Mouse (Mus musculus) MEL-GATA-1-ER (cell line): ENCODE results near the gene Hamp2.
"Not testable (repeated sequence)": the region's sequence is repeated elsewhere in the genome, so short reads cannot be mapped to it uniquely, and the experiment has no call there.

Source experiments
- DNase-seq: peaks from one replicate; pipeline ENCODE4 v3.0.0-alpha.2; 2012; ENCODE audit warnings: low read depth; ENCODE audit errors: extremely low read depth

The Hamp2 gene

DNA sequence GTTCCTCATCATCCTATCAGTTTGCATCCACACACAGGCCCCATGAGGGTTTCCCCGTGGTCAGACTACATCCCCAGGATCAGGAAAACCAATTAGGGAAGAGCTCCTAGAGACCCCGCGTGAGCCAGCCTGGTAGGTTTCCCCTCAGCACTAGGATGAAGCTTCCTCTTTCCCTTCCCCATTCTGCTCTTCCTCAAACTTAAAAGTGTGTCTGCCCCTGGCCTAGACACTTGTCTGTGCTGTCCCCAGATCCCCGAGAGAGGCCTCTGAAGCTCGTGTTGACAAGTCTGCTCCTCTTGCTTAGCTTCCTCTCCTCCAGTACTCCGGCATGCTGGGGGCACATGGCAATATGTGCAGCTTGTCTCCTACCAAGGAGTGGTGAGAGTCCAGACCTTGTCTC is 29.0 kb upstream of the Hamp2 start:
- peak; percentile 20 for DNase-seq

- no peak for DNase-seq
Measured at GRCm38 (mm10) chr7:30952441-30953265, 28.2 kb upstream of the Hamp2 start.

GRCm38 (mm10) chr7:30949902-30950301 is 25.4 kb upstream of the Hamp2 start:
- not testable (repeated sequence) for DNase-seq

- no peak for DNase-seq
Measured at GRCm38 (mm10) chr7:30945876-30946275, 21.4 kb upstream of the Hamp2 start.

GRCm38 (mm10) chr7:30945466-30945865 is 21.0 kb upstream of the Hamp2 start:
- not testable (repeated sequence) for DNase-seq

DNA sequence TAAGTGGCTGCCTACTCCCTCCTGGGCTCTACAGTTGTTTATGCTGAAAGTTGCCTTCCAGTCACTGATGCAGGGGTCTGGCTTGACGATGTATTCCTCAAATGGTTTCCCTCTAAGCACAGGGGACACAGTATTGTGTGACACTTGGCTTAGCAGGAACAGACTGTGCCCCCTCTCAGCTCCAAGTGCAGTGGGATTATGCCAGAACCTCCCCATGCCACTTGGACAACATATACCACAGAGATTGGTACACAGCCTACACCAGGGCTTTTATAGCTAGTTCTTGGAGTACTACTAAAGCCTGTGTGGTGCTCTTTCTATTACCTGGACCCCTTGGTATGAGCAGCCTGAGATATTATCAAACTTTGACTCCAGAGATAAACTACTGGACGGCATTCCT is 20.2 kb upstream of the Hamp2 start:
- not testable (repeated sequence) for DNase-seq

GRCm38 (mm10) chr7:30943909-30944635 is 19.6 kb upstream of the Hamp2 start, which contains the start of gene Hamp:
TSS of gene Hamp (minus strand) at chr7:30944032.
- no peak for DNase-seq

DNA sequence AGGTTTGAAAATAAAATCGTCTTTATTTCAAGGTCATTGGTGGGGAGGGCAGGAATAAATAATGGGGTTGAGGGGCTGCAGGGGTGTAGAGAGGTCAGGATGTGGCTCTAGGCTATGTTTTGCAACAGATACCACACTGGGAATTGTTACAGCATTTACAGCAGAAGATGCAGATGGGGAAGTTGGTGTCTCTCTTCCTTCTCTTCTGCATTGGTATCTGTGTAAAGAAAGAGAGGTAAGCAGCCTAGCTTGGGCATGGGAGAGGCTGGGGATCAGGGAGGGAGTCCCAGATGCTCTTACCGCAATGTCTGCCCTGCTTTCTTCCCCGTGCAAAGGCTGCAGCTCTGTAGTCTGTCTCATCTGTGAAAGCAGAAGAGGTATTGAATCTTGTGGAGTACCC is 17.9 kb upstream of the Hamp2 start:
- not testable (repeated sequence) for DNase-seq

- DNase-seq, result not testable (repeated sequence)
Measured at GRCm38 (mm10) chr7:30940070-30940469, 15.6 kb upstream of the Hamp2 start.

GRCm38 (mm10) chr7:30935422-30936099 is 11.1 kb upstream of the Hamp2 start:
- not testable (repeated sequence) for DNase-seq

GRCm38 (mm10) chr7:30924071-30924470 is 410 bp downstream of the Hamp2 start:
- no peak for DNase-seq

DNA sequence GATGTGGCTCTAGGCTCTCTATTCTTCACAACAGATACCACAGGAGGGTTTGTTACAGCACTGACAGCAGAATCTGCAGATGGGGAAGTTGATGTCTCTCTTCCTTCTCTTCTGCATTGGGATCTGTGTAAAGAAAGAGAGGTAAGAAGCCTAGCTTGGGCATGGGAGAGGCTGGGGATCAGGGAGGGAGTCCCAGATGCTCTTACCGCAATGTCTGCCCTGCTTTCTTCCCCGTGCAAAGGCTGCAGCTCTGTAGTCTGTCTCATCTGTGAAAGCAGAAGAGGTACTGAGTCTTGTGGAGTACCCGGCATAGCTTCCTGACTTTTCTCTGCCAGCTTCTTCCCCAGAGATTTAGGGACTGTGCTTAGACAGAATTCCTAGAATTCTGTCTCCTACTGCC is 2.0 kb downstream of the Hamp2 start:
- DNase-seq, result not testable (repeated sequence)

DNA sequence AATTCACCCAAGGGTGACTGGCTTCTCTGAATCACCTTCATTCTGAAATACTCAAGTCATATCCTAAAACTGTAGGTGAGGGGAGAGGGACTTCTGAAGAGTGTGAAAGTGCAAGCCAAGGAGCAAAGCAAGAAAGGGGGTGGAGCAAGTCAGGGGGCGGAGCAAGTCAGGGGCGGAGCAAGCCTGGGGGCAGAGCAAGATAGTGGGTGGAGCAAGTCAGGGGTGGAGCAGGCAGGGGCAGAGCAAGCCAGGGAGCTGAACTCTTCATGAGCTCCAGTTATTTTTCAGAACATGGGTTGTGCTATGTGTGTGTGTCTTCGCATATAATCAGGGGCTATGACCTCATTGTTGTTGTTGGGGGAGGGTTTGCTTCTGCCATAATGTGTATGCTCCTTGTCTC is 4.3 kb downstream of the Hamp2 start:
- DNase-seq, result peak; percentile 36

GRCm38 (mm10) chr7:30917219-30917618 is 7.3 kb downstream of the Hamp2 start:
- DNase-seq, result no peak

- DNase-seq, result no peak
Measured at GRCm38 (mm10) chr7:30916713-30917112, 7.8 kb downstream of the Hamp2 start.

- DNase-seq, result no peak
Measured at GRCm38 (mm10) chr7:30914732-30915131, 9.7 kb downstream of the Hamp2 start, which contains the start of gene Mag. TSS of gene Mag (minus strand) at chr7:30914873.

GRCm38 (mm10) chr7:30909773-30910172 is 14.7 kb downstream of the Hamp2 start:
- DNase-seq, result no peak

GRCm38 (mm10) chr7:30908992-30909431 is 15.5 kb downstream of the Hamp2 start:
- no peak for DNase-seq

GRCm38 (mm10) chr7:30908277-30908991 is 16.0 kb downstream of the Hamp2 start:
- DNase-seq, result peak; percentile 22

DNA sequence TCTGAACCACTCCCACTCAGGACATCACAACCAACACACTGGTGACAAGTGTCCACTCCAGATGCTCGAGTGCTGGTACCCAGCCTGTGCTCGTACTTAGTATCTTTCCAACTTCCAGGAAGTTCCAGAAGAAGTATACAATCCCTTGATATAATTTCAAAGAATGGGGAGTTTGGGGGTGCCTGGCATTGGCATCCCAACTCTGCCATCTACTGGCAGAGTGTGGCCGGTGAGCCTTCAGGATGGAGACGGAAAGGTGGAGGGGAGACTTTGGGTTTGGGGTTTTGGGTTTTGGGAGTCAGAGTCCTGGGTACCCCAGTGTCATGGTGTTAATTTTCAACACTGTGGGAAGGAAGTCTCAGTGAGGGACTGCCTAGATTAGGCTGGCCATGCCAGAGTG is 20.4 kb downstream of the Hamp2 start:
- DNase-seq, result no peak

DNA sequence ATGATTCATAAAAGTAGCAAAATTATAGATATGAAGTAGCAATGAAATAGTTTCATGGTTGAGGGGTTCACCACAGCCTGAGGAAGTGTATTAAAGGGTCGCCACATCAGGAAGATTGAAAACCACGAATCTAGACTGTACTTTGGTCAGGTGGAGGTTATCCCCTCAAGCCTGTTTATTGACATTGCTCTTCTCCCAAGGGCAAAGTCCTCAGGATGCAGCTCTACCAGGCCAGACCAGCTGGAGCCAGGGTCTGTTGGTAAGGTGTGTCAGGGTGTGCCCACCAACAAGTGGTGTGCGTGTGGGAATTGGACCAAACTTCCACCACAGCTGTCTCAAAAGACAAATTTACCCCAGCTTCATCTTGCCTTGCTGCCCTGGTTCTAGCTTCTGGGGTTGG is 29.3 kb downstream of the Hamp2 start:
- no peak for DNase-seq
